Mouse (Mus musculus) spleen, postnatal 4 days (tissue): Measurements from ENCODE around the gene Slc5a5.

ENCODE experiments used
- DNase-seq, 2 experiments: peaks; one replicate each; pipeline ENCODE4 v3.0.0; 2022; ENCODE audit warnings: low spot score in 2 of 2

Slc5a5 gene

DNA sequence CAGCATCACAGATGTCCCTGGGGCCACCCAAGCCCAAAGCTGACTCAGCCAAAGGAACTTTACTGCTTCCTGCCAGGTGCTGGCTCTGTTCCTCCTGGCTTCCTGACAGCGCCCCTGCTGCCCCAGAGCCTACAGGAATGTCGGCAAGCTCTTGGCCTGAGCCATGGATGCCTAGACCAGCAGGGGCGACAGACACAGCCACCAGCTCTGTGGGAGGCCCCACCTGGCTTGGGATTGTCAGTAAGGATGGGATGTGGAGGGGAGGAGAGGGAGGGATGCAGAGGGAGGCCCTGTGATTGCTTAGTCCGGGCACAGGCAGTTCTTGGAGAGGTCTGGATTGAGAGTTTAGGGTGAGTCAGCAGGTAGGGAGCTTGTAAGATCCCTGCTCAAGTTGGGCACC lies 12.4 kb downstream of the Slc5a5 start:
- DNase-seq, result no peak

DNA sequence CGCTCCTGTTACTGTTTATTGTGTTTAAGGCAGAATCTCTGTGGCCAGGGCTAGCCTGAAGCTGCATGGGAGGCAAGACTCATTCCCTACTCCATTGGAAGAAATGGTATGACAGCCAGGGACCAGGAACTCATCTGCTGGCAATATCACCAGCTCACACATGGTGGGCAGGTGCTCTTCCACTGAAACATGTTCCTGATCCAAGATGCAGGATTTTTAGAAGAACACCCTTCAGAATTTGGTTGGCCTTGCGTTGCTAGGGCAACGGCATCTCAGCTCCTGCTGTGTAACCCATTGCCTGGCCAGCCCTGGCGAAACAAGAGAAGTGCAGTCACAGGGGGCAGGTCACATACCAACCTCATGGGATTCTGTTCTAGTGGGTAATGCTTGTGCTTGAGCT lies 13.1 kb downstream of the Slc5a5 start:
- no peak for DNase-seq

- no peak for DNase-seq
Measured at GRCm38 (mm10) chr8:70878178-70878577, 14.4 kb downstream of the Slc5a5 start.

- no peak for DNase-seq
Measured at GRCm38 (mm10) chr8:70876382-70876781, 16.2 kb downstream of the Slc5a5 start.

GRCm38 (mm10) chr8:70874441-70874840 lies 18.1 kb downstream of the Slc5a5 start:
- DNase-seq, result no peak

DNA sequence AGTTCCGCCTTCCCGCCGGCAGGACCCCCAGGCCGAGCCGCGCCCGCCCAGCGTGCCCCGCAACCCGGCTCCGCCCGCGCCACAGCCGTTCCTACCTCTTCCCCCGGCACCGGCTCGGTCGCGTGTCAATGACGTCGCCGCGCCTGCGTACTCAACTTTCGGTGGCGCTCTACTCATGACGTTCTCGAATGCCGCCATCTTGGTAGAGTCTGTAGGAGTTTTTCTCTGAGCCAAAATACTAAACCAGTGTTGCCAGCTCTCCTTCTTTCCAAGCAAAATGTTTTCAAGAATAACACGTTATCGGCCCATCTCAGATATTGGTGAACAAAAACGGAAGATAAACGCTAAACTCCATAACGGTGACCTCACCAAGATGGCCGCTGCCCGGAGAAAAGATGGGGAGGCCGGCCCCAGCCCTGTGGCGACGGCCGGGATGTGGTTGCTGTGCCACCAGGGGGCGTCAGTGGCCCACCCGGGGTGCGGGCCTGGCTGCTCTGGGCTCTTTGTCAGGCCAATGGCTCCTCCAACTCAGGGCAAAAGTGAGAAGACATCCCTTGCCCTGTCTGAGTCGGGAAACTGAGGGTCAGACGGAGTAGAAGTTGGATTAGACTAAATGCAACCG lies 19.1 kb downstream of the Slc5a5 start, which contains the start of gene Ccdc124:
TSS of gene Ccdc124 (minus strand) at position 572 of the 622 bp plus-strand sequence.
- peak; percentile 95 to 99 for DNase-seq

DNA sequence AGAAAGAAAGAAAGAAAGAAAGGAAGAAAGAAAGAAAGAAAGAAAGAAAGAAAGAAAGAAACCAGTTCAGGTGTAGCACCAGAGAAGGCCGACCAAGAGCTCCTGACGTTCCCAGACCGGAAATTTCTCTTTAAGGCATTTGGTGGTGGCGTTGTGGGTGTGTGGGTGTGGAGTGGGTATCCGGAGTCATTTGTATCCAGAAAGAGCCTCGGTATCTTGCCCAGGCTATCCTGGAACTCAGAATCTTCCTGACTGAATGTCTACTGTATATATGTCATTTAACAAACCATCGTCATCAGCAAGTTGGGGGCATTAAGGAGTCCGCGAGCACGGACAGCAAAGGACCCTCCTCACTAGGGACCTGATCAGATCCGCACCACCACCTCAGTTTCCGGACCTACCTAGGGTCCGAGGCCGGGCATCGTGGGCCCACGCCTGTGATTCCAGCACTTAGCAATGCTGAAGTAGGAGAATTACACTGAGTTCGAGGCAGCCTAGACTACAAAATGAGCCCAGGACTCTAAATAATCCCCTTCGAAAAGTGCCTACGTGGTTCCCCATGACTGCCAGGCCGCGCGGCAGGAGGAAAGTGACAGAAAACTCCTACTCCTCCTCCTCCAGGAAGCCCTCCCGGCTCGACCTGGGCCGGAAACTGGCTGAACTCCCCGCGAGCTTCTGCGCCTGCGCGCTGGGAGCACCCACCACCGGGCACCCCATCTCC lies 19.8 kb downstream of the Slc5a5 start:
- no peak for DNase-seq

DNA sequence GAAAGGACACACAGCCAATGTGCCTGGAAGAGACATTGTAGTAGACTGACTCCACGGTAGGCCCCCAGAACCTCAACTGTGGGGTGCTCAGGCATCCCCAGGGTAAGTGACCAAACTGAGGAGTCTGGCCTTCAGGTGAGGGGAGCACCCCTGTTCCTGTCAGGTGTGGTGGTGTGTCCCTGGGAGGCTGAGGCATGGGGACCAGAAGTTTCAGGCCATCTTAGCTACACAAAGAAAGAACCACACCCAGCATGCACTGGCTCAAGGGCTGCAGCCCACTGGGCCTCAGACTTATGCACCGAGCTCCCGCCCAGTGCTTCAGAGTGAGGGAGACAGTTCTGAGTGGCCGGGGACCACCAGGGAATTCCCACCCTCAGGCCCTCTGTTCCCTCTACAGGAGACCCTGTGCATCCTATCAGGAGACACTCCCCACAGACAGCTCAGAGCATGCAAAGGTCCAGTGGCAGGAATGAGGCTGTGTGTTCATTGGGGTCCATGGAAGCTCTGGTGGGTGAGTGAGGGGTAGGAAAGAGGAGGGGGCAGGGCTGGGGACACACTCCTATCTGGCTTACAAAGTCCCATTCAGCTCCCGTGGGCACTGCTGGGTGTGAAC lies 21.3 kb downstream of the Slc5a5 start:
- DNase-seq, result no peak

GRCm38 (mm10) chr8:70869601-70870041 lies 22.9 kb downstream of the Slc5a5 start:
- peak; percentile 79 to 89 for DNase-seq

DNA sequence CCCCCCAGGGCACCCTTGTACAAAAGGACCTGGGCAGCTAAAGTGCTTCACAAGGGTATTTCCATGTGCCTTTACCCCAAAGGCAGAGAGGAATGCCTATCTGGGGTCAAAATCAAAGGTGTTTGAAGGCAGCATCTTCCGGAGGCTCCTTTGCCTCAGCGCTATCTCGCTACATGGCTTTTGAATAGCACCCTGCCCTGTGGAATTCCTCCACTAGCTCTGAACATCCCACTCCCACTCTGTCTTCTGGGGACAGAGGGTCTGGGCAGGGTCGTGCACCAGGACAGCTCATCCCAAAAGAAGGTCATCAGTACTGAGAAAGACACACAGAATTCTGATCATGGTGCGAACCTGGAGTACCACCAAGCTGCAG lies 23.4 kb downstream of the Slc5a5 start:
- DNase-seq, result no peak

DNA sequence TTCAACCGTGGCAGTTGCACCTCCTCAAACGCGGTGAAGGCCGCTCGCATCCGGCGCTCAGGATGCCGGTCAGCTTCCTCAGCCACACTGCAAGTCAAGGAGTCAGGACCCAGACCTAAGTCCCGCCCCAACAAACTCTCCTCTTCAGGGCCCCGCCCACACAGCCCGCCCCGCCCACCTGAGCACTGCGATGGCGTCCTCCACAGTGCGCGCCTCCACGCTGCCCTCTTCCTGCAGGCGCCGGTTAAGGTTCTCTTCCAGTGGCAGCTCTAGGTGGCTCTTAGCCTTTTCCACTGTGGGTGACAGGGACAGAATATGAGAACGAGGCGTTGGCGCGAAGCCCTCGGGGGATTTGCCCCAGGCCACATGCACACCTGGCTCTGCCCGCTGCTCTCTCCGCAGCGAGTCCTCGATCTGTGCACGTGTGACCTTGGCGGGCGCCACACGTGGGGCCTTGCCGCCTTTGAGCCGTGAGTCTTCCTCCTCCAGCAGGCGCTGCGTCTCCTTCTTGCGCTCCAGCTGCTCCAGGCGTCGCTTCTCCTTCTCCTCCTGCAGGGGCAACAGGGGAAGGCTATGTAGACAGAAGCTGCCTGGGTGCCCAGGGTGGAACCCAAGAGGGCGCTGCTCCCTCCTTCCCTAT lies 23.9 kb downstream of the Slc5a5 start:
- DNase-seq, result peak; percentile 75 to 85

DNA sequence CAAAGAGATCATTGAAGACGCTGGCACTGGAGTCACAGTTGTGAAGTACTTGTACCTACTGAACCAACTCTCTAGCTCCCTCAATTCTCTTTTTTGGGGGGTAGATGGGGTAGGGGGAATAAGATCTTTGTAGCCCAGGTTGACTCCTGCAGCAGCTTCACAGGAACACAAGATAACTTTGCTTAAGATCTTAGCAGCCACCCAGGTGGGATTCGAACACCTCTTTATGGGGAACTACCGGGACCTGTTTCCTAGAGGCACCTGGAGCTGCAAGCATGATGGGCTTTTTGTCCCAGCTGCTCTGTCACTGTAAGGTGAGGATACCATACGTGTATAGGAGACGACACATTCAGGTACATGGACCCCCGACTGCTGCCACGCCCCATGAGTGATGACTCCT lies 26.0 kb downstream of the Slc5a5 start:
- DNase-seq, result no peak

- no peak for DNase-seq
Measured at GRCm38 (mm10) chr8:70866001-70866520, 26.5 kb downstream of the Slc5a5 start.

GRCm38 (mm10) chr8:70865350-70866000 lies 27.1 kb downstream of the Slc5a5 start:
- peak; percentile 97 to 98 for DNase-seq

DNA sequence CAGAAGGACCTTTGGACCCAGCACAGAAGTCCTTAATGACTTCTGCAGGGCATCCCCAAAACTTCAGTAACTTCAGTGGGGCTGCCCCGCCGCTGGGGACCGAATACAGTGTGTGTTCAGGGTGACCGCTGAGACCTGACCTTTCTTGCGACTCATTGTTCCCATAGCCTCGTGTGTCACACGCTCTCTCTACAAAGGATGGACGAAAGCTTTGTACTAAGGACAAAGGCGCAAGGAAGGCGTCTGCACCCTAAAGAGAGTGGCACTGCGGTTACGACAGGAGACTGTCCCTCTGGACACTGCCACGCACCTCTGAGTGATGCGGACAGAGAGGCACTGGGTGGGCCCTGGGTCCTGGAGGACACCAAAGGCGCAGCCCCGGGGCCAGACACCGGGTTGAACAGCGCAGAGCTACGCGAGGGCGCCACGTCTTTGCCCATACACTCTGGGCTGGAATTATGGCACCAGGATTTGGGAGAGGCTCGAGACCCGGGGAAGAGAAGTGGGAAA lies 27.8 kb downstream of the Slc5a5 start:
- DNase-seq, result peak in 1 of 2 experiments; percentile 70

DNA sequence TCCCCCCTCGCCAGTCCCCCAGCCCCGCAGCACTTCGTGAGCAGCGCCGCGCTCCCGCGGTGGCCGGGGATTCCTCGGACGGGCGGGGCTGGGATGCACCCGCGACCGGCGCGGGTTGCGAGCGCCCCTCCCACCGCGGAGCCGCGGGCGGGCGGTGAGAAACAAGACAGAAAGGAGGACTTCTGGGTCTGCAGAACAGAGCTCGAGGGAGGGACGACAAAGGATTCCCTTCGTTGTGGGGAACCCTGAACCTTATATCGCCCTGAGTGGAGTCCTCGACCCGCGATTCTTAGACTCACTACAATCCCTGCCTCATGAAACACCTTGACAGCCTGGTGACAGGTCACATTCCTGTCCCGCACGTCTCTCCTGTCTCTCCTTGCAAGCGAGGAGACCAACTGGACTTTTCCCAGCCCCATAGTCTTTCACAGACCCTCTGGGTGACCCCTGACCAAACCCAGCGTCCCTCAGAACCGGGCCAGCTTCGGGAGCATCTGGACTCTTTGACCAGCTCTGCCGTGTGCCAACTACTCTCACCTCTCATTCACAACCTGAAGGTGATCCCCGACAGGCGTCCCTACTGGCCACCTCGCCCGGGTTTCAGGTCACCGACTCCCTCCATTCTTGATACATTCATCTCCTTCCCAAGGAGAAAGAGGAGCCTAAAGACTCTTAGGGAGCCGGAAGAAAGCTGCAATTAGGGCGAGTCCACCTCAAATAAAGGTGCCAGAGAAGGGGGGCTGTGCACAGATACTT lies 28.4 kb downstream of the Slc5a5 start:
- DNase-seq, result peak in 1 of 2 experiments; percentile 68

GRCm38 (mm10) chr8:70862824-70863641 lies 29.5 kb downstream of the Slc5a5 start, which contains the start of gene Kcnn1:
TSS of gene Kcnn1 (minus strand) at chr8:70863258.
- peak in 1 of 2 experiments; percentile 68 for DNase-seq

GRCm38 (mm10) chr8:70857516-70857915 lies 35.0 kb downstream of the Slc5a5 start:
- no peak for DNase-seq

- peak; percentile 68 to 82 for DNase-seq
Measured at GRCm38 (mm10) chr8:70856541-70857197, 35.9 kb downstream of the Slc5a5 start.
